Mouse (Mus musculus) central nervous system, embryonic 18 days (tissue): ENCODE data around the gene Trhde. TPM values are rescaled to one million over a fixed set of nuclear protein-coding genes. Genes with fewer than 3 reads are reported as not detected.

Experiments used
- polyA plus RNA-seq: library from polyadenylated mRNA; depleted of rRNA; stranded (reverse); fragments of >200 nt; gene quantifications from 2 replicates; pipeline ENCODE4 v1.2.3, GENCODE M21; 2012; rRNA removed

Trhde gene
- 5.3 and 6.4 TPM in 2 replicates for polyA plus RNA-seq

GRCm38 (mm10) chr10:114802161-114802651, at the start of gene Trhde:
Gene Trhde, minus strand, starts transcription at chr10:114802307.

